Mouse (Mus musculus) kidney, postnatal 25 days (tissue): ENCODE measurements at regions not wholly inside any gene's neighbourhood (a gene's known extent, or its start where the extent isn't known, plus 50 kb on each side); places are given as distances from the start of the nearest gene placed in this dataset.

Experiments
- DNase-seq, 2 experiments: peaks; one replicate each; pipeline ENCODE4 v3.0.0; 2021; ENCODE audit warnings: mixed read lengths in 2 of 2

- DNase-seq, result no peak
Observed at GRCm38 (mm10) chr3:6532366-6532765, 87.9 kb downstream of the 1700008P02Rik start.

GRCm38 (mm10) chr3:6525987-6526386 is 94.3 kb downstream of the 1700008P02Rik start:
- DNase-seq, result no peak

GRCm38 (mm10) chr3:6525173-6525572 is 95.1 kb downstream of the 1700008P02Rik start:
- DNase-seq, result no peak

GRCm38 (mm10) chr3:6511351-6511750 is 108.9 kb downstream of the 1700008P02Rik start:
- DNase-seq, result peak in 1 of 2 experiments; percentile 32

- peak; percentile 4 to 32 for DNase-seq
Observed at GRCm38 (mm10) chr3:6504136-6504535, 116.1 kb downstream of the 1700008P02Rik start.

GRCm38 (mm10) chr3:6484041-6484440 is 136.2 kb downstream of the 1700008P02Rik start:
- no peak for DNase-seq

- no peak for DNase-seq
Observed at GRCm38 (mm10) chr3:6481610-6482009, 138.6 kb downstream of the 1700008P02Rik start.
